Mouse (Mus musculus) testis, adult 2 months (tissue): Measurements from ENCODE around the gene Immp2l.

Experiments used
- CTCF ChIP-seq: fragments of 200-500 bp; IDR thresholded peaks from 2 replicates; pipeline ENCODE4 v1.5.1; 2012; ENCODE audit warnings: low read depth, mild to moderate bottlenecking, inconsistent platforms, low read length, moderate library complexity; ENCODE audit not compliant: control insufficient read depth, insufficient read depth, insufficient replicate concordance
- POLR2A ChIP-seq: fragments of 200-500 bp; IDR thresholded peaks from 2 replicates; pipeline ENCODE4 v1.6.1; 2012; ENCODE audit warnings: low read depth, mild to moderate bottlenecking, inconsistent platforms, low read length, moderate library complexity; ENCODE audit not compliant: control insufficient read depth

DNA sequence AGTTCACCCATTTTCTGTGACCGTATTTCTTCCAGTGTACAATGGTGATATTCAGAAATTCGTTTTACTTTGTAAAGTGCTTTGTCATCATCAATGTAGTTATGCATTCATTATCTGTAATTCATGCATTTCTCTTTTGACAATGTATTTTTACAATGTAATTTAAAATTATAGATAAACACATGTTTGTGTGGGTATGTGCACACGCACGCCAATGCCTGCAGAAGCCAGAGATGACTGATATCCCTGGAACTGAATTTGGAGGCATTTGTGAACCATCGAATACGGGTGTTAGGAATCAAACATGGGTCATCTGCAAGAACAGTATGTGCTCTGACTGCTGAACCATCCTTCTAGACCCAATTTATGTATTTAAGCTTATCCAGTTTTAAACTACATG is 161.6 kb downstream of the Immp2l start:
- no peak for TF ChIP-seq CTCF
- no peak for TF ChIP-seq POLR2A
